Mouse (Mus musculus) embryonic facial prominence, embryonic 14.5 days (tissue): ENCODE measurements around the gene Tmem258. TPM values are rescaled to one million over a fixed set of nuclear protein-coding genes. Genes with fewer than 3 reads are reported as not detected.

ENCODE experiments used
- ATAC-seq: fragments of 200-750 bp; cut with Nextera tagmentation; 2 replicates; pipeline ENCODE4 v1.8.0; 2017; ENCODE audit warnings: low read depth, moderate number of reproducible peaks, moderate TSS enrichment
- DNase-seq: peaks from one replicate; pipeline ENCODE4 v3.0.0-alpha.2; 2015; ENCODE audit warnings: low spot score
- H3K27ac ChIP-seq: fragments of 300-500 bp; sonication (generic); replicated peaks from 2 replicates; pipeline ENCODE4 v1.5.1; 2014; ENCODE audit warnings: low read depth, mild to moderate bottlenecking, low read length, moderate library complexity
- H3K27me3 ChIP-seq: fragments of 300-500 bp; sonication (generic); replicated peaks from 2 replicates; pipeline ENCODE4 v1.6.1; 2014; ENCODE audit warnings: low read length; ENCODE audit not compliant: control insufficient read depth, insufficient read depth
- H3K36me3 ChIP-seq: fragments of 300-500 bp; sonication (generic); 2 replicates; pipeline ENCODE4 v1.6.1; 2014; ENCODE audit warnings: low read length, mixed read lengths; ENCODE audit not compliant: control insufficient read depth, insufficient read depth
- H3K4me1 ChIP-seq: fragments of 300-500 bp; sonication (generic); 2 replicates; pipeline ENCODE4 v1.6.1; 2014; ENCODE audit warnings: antibody characterized with exemption, low read length; ENCODE audit not compliant: control insufficient read depth, insufficient read depth
- H3K4me2 ChIP-seq: fragments of 300-500 bp; sonication (generic); 2 replicates; pipeline ENCODE4 v1.6.1; 2014; ENCODE audit warnings: low read depth, mild to moderate bottlenecking, low read length, moderate library complexity, mixed read lengths
- H3K4me3 ChIP-seq: fragments of 300-500 bp; sonication (generic); 2 replicates; pipeline ENCODE4 v1.5.1; 2014; ENCODE audit warnings: low read depth, mild to moderate bottlenecking, low read length
- H3K9ac ChIP-seq: fragments of 300-500 bp; sonication (generic); 2 replicates; pipeline ENCODE4 v1.6.1; 2014; ENCODE audit warnings: low read depth, mild to moderate bottlenecking, low read length, moderate library complexity, mixed read lengths
- H3K9me3 ChIP-seq: fragments of 300-500 bp; sonication (generic); 2 replicates; pipeline ENCODE4 v1.6.1; 2016; ENCODE audit warnings: low read length; ENCODE audit not compliant: control insufficient read depth
- WGBS: fragments of 180-500 bp; shearing (Covaris S2); extraction: QIAGEN DNeasy Blood & Tissue Kit; methylation state at CpG from one replicate; pipeline ENCODE4 v1.1.7; 2014; 5-methylcytosine and 5-hydroxymethylcytosine counted together
- polyA plus RNA-seq: library from polyadenylated mRNA; unstranded; fragments of >200 nt; fragmentation: Nextera tagmentation; extraction: Ambion mirVana; gene quantifications from 2 replicates; pipeline ENCODE4 v1.2.1, GENCODE M21; 2014

The Tmem258 gene
- polyA plus RNA-seq, 1 experiment from 2014 or later, result 563 TPM

GRCm38 (mm10) chr19:10188281-10188811, 15.5 kb upstream of the Tmem258 start:
- DNase-seq (peak; percentile 35), ATAC-seq (no peak)

DNA sequence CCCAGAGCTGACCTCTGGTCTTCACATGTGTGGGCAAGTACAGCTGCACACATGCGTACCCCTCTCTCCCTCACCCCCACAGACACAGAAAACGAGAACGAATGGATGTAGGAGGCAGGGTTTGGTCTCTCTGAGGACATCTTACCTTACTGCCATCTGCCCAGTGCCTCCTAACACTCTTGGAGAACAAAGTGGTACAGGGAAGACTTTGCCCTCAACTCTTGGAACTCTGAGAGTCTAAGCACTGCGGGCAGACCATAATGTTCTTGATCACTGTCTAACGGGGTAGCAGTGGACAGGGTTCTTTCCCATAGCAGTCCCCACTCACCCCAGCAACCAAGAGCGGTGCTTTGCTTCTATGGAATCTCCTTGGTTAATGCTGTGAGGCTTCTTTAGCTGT, 14.8 kb upstream of the Tmem258 start:
- Histone ChIP-seq H3K9ac (no peak overlapping the region), H3K4me2 (no peak overlapping the region), H3K9me3 (no peaks in the 10 kb centered on the region), H3K27me3 (no peaks in the 10 kb centered on the region), H3K27ac (no peak overlapping the region), H3K4me3 (no peak overlapping the region), H3K4me1 (peaks cover 6% of the 10 kb centered on the region), H3K36me3 (peaks cover 84% of the 10 kb centered on the region)
- no peak for DNase-seq
- ATAC-seq, result no peak
- 97% methylated on average over 6 of the region's 6 CpGs for WGBS

More at GRCm38 (mm10) chr19:10188281-10188811, 15.5 kb upstream of the Tmem258 start:
- Histone ChIP-seq H3K27me3 (no peaks in the 10 kb centered on the region), H3K27ac (no peak overlapping the region), H3K36me3 (peaks cover 78% of the 10 kb centered on the region), H3K9ac (no peak overlapping the region), H3K9me3 (no peaks in the 10 kb centered on the region), H3K4me1 (peaks cover 7% of the 10 kb centered on the region), H3K4me3 (no peak overlapping the region), H3K4me2 (no peak overlapping the region)
- WGBS, result 50% methylated on average over 10 of the region's 10 CpGs

DNA sequence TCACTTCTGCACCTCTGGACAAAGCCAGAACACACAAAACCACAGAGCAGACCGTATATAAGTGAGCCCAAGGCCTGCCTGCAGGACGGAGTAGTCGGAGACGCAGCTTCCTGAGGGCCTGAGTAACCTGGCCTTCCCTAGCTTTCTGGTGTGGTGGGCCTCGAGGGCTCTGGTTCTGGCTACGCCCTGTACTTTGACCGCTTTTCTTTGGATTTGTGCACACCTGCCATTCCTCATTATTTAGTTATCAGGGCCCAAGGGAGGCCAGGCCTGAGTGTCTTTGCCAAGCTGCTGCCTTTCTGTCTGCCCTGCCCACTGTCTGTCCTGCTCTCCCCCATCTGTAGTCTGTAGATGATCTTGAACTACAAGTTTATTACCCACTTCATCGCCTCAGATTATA, 13.9 kb upstream of the Tmem258 start:
- Histone ChIP-seq H3K36me3 (peaks cover 94% of the 10 kb centered on the region), H3K27ac (no peak overlapping the region), H3K4me3 (no peak overlapping the region), H3K27me3 (no peaks in the 10 kb centered on the region), H3K9ac (no peak overlapping the region), H3K4me1 (no peaks in the 10 kb centered on the region), H3K4me2 (no peak overlapping the region), H3K9me3 (no peaks in the 10 kb centered on the region)
- no peak for ATAC-seq
- no peak for DNase-seq
- 95% methylated on average over 8 of the region's 8 CpGs for WGBS

- peaks cover 95% of the 10 kb centered on the region for H3K36me3 ChIP-seq
Measured at GRCm38 (mm10) chr19:10190796-10191195, 13.0 kb upstream of the Tmem258 start.

GRCm38 (mm10) chr19:10191326-10191725, 12.5 kb upstream of the Tmem258 start:
- peak; percentile 23 for DNase-seq
- no peak overlapping the region for H3K9ac ChIP-seq
- no peak for ATAC-seq
- no peaks in the 10 kb centered on the region for H3K27me3 ChIP-seq
- no peaks in the 10 kb centered on the region for H3K4me1 ChIP-seq
- H3K36me3 ChIP-seq, result peaks cover 91% of the 10 kb centered on the region
- H3K4me2 ChIP-seq, result no peak overlapping the region
- H3K27ac ChIP-seq, result no peak overlapping the region
- H3K4me3 ChIP-seq, result no peak overlapping the region
- WGBS, result 69% methylated on average over 7 of the region's 7 CpGs
- no peaks in the 10 kb centered on the region for H3K9me3 ChIP-seq

More at GRCm38 (mm10) chr19:10190796-10191195, 13.0 kb upstream of the Tmem258 start:
- Histone ChIP-seq H3K4me1 (no peaks in the 10 kb centered on the region), H3K27ac (no peak overlapping the region), H3K27me3 (no peaks in the 10 kb centered on the region), H3K9me3 (no peaks in the 10 kb centered on the region), H3K9ac (no peak overlapping the region), H3K4me3 (no peak overlapping the region), H3K4me2 (no peak overlapping the region)
- DNase-seq (peak; percentile 56), ATAC-seq (no peak)
- 43% methylated on average over 2 of the region's 2 CpGs for WGBS

DNA sequence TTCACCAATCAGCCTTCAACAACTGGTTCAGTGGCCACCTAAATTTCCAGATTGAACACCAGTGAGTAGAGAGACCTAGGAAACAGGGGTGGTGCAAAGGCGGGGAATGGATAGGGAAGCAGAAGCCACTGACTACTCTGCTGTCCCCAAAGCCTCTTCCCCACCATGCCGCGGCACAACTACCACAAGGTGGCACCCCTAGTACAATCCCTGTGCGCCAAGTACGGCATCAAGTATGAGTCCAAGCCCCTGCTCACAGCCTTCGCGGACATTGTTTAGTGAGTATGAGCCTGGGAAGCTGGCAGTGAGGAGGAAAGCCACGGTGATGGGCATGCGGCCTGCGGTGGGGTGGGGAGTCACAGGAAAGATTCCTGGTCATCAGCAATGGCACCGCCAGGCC, 9.5 kb upstream of the Tmem258 start:
- H3K4me3 ChIP-seq, result no peak overlapping the region
- no peaks in the 10 kb centered on the region for H3K9me3 ChIP-seq
- peaks cover 74% of the 10 kb centered on the region for H3K36me3 ChIP-seq
- no peak overlapping the region for H3K9ac ChIP-seq
- DNase-seq (no peak), ATAC-seq (no peak)
- no peak overlapping the region for H3K27ac ChIP-seq
- no peaks in the 10 kb centered on the region for H3K27me3 ChIP-seq
- WGBS, result 86% methylated on average over 11 of the region's 11 CpGs
- H3K4me1 ChIP-seq, result no peaks in the 10 kb centered on the region
- no peak overlapping the region for H3K4me2 ChIP-seq

DNA sequence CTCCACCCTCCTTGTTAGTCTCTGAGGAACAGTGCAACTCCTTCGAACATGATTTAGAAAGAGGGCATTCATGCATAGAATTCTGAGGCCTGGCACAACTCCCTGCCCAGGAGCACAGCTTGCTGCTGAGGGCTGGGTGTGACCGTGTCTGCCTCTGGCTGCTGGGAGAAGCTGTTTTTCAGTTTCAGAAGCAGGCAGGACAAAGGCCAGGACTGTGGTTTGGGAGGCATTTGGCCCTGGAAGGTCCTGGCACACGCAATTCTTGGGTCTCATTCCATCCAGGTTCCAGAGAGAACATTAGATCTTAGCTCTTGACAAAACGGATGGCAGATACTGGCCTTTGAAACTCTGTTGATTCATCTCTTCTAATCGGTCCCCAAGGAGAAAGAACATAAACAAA, 8.6 kb upstream of the Tmem258 start:
- no peak for DNase-seq
- ATAC-seq, result no peak
- 75% methylated on average over 5 of the region's 5 CpGs for WGBS

GRCm38 (mm10) chr19:10197130-10197529, 6.7 kb upstream of the Tmem258 start:
- Histone ChIP-seq H3K9me3 (no peaks in the 10 kb centered on the region), H3K4me3 (no peak overlapping the region), H3K4me2 (no peak overlapping the region), H3K27me3 (no peaks in the 10 kb centered on the region), H3K4me1 (no peaks in the 10 kb centered on the region), H3K9ac (no peak overlapping the region), H3K27ac (no peak overlapping the region), H3K36me3 (peaks cover 71% of the 10 kb centered on the region)
- ATAC-seq (no peak), DNase-seq (no peak)
- 86% methylated on average over 4 of the region's 4 CpGs for WGBS

More for the DNA sequence above, 8.6 kb upstream of the Tmem258 start:
- H3K9me3 ChIP-seq, result no peaks in the 10 kb centered on the region
- H3K4me1 ChIP-seq, result no peaks in the 10 kb centered on the region
- no peaks in the 10 kb centered on the region for H3K27me3 ChIP-seq
- H3K9ac ChIP-seq, result no peak overlapping the region
- no peak overlapping the region for H3K4me2 ChIP-seq
- peaks cover 74% of the 10 kb centered on the region for H3K36me3 ChIP-seq
- no peak overlapping the region for H3K4me3 ChIP-seq
- H3K27ac ChIP-seq, result 0 out of 2 replicates have a peak overlapping the region, but pooled peaks have one; percentile 15

- Histone ChIP-seq H3K9ac (no peak overlapping the region), H3K36me3 (peaks cover 59% of the 10 kb centered on the region), H3K27ac (no peak overlapping the region), H3K9me3 (no peaks in the 10 kb centered on the region), H3K4me2 (no peak overlapping the region), H3K4me1 (no peaks in the 10 kb centered on the region), H3K4me3 (no peak overlapping the region), H3K27me3 (no peaks in the 10 kb centered on the region)
- WGBS, result 90% methylated on average over 2 of the region's 2 CpGs
- DNase-seq, result no peak
- no peak for ATAC-seq
Measured at GRCm38 (mm10) chr19:10198286-10198685, 5.5 kb upstream of the Tmem258 start.
